Mouse (Mus musculus) liver, adult 2 months (tissue): ENCODE measurements at regions not wholly inside any gene's neighbourhood (a gene's known extent, or its start where the extent isn't known, plus 50 kb on each side); places are given as distances from the start of the nearest gene placed in this dataset.

Experiments used
- CTCF ChIP-seq: fragments of 200-500 bp; IDR thresholded peaks from 2 replicates; pipeline ENCODE4 v1.5.1; 2011; ENCODE audit warnings: low read depth, low read length, control low read depth
- POLR2A ChIP-seq: fragments of 200-500 bp; IDR thresholded peaks from 2 replicates; pipeline ENCODE4 v1.6.1; 2011; ENCODE audit warnings: low read length, control low read depth; ENCODE audit not compliant: insufficient read depth; ENCODE audit errors: extremely low read depth

- TF ChIP-seq POLR2A (no peak), CTCF (no peak)
Measured at GRCm38 (mm10) chr7:54255441-54255840, 579.9 kb upstream of the Luzp2 start.
